Mouse (Mus musculus) CD4-positive helper T cell, adult 2 months (primary cell): Measurements from ENCODE around the gene Cacng1.

ENCODE experiments used
- DNase-seq: peaks from one replicate; pipeline ENCODE4 v3.0.0-alpha.2; 2012; ENCODE audit warnings: low read depth, missing footprints, low spot score

Cacng1 gene

DNA sequence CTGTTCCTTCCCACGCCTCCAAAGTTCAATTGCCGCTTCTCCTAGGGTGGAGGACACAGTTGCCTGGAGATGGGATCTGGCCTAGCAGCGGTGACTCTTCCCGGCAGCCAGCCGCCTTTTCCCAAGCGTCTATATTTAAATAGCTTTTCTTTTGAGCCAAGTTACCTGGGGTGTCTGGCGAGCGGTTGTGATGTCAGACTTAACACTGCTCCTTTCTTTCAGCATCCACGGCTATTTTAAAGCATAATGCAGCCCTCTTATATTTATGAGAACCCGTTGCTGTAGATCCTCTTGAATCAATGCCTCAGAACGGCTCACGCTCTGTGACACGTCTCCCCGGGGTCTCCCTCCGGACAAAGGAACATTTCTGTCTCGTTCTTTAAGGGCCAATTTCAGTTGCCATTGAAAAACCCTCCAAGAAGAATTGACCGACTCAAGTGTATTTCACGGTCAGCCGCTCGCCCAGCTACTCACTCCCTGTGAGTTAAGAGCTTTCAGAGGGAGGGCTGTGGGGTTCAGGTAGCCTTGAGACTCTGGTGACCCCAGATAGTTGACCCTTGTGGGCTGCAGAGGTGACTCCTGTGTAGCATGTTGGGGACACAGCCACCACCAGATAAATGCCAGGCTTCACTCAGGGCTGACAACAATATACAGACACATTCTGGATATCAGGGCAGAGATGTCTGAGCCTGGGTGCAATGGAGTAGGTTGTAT is 8.3 kb downstream of the Cacng1 start:
- DNase-seq, result no peak

DNA sequence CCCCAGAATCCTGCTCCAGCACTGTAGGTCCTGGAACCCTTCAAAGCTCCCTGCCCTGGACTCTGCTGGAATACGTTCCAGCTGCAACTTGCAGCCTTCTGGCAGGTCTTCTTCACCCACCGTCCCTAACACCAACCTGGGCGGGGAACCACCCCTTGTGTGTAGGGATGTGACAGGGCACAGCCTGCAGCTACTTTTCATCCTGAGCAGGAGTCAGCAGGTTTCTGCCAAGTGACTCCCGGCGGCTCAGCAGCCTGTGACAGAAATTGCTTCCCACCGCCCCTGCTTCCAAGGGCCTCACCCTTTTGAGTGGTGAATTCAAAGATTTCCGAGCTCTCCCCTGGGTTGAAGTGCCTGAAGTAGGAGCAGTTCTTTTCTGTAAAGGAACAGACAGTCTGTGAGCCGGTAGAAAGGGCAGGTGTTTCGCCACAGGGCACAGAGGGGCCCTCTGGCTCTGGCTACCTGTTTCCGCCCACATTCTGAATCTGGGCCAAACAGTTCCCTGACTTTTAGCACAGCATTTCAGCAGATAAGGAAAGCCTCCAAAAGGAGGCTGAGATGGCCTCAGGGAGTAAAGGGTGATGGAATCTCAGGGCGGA is 10.7 kb downstream of the Cacng1 start:
- DNase-seq, result no peak

GRCm38 (mm10) chr11:107705060-107705459 is 11.3 kb downstream of the Cacng1 start:
- no peak for DNase-seq

GRCm38 (mm10) chr11:107703272-107704134 is 12.8 kb downstream of the Cacng1 start:
- no peak for DNase-seq

- DNase-seq, result no peak
Observed at GRCm38 (mm10) chr11:107699967-107700366, 16.4 kb downstream of the Cacng1 start.

DNA sequence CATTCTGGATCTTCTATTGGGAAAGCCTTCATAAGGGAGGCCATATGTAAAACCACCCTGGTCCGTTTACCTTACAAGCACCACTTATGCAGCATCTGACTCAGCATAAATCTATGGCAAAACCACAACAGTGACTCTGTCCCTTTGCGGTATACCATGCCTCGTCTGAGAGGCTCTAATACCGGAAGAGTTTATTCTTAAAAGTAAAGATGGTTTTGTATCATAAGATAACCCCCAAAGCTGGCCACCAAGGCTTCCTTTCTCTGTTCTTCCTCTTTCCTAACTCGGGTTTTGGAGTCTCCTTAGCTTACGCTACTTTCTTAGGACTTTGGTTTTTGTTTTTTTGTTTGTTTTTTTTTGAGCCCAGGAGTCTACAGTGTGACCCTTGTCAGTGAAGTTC is 23.0 kb downstream of the Cacng1 start:
- DNase-seq, result peak; percentile 49

GRCm38 (mm10) chr11:107691569-107691968 is 24.8 kb downstream of the Cacng1 start:
- no peak for DNase-seq

DNA sequence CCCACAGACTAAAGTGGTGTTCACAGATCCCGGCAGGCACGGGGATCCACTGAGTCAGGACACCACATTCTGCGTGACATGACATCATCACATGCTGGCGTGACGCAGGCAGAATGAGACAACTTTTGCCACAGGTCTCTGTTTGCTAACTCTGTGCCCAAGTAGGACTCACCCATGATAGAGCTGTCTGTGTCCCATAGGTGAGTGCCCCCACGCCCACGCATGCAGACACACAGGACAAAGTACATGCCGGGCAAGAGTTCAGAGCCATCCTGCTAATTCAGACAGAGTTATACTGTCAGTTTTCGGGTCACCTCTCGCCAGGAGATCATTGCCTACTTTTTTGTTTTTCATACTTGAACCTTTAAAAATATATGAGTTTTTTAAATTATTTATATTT is 27.8 kb downstream of the Cacng1 start:
- DNase-seq, result no peak

DNA sequence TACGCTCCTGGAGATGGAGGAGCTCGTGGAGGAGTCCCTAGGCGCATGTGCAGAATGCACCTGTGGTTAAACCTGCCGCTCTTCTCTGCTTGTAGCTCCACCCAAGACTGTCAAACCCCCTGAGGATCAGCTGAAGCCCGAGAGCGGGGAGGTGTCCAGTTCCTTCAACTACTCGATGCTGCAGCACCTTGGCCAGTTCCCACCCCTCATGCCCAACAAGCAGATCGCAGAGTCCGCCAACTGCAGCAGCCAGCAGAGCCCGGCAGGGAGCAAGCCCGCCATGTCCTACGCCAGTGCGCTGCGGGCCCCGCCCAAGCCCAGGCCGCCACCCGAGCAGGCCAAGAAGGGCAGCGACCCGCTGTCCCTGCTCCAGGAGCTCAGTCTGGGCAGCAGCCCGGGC is 30.0 kb downstream of the Cacng1 start:
- no peak for DNase-seq

- no peak for DNase-seq
Observed at GRCm38 (mm10) chr11:107683544-107684465, 32.5 kb downstream of the Cacng1 start.

- DNase-seq, result no peak
Observed at GRCm38 (mm10) chr11:107682694-107683355, 33.5 kb downstream of the Cacng1 start.

- no peak for DNase-seq
Observed at GRCm38 (mm10) chr11:107676207-107676940, 39.9 kb downstream of the Cacng1 start.

DNA sequence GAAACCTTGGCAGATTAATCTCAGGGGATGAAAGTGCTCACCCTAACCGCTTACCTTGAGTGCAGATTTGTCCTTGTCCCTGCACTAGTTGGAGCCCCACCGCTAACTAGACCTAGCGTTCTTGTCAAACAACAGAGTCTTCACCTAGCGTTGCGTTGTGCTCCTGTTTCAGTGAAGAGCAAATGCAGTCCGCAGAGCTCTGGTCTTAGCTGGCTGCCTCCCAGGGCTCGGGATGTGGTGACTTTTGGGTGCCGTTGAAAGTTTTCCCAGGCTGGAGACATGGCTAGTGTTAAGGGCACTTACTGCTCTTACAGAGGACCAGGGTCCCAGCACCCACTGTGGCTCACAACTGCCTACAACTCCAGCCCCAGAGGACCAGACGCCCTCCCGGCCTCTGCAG is 41.1 kb downstream of the Cacng1 start:
- no peak for DNase-seq

DNA sequence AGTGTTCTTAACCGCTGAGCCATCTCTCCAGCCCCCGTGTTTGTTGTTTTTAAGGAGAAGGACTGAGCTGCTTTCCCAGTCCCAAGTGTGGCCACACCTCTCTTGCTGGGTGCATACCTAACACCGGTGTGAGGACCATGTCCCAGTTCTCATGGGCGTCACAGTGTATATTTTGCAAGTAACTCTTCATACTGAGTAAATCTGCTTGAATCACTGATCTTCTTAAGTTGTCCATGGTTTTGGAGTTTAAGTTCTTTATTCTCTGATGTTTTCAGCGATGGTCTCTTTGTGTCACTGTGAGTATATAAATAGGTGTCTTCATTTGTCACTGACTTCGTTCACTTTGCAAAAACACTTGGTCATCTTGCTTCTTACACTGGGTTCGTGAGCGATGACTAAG is 41.7 kb downstream of the Cacng1 start:
- no peak for DNase-seq

GRCm38 (mm10) chr11:107674006-107674405 is 42.3 kb downstream of the Cacng1 start:
- DNase-seq, result no peak

GRCm38 (mm10) chr11:107668977-107669376 is 47.3 kb downstream of the Cacng1 start:
- no peak for DNase-seq

- peak; percentile 77 for DNase-seq
Observed at GRCm38 (mm10) chr11:107668223-107668622, 48.1 kb downstream of the Cacng1 start.

DNA sequence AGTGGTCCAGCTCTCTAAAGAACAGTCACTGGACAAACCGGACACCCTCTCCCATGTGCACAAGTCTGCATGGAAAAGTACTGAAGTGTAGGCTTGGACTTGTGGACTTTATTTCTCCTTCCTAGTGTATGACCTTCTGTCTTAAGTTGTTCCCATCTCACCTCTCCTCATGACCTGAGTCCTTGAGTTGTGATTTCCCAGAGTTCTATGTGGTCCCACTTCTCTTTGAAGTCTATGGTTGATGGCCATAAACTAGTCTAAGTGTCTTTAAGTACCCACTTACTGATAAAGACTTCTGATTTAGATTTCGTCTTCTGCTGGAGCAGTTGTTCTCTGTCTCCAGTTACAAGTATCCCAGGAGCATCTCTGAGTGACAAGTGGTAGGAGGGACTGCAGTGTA is 48.8 kb downstream of the Cacng1 start:
- no peak for DNase-seq

GRCm38 (mm10) chr11:107662666-107663065 is 53.7 kb downstream of the Cacng1 start:
- no peak for DNase-seq

DNA sequence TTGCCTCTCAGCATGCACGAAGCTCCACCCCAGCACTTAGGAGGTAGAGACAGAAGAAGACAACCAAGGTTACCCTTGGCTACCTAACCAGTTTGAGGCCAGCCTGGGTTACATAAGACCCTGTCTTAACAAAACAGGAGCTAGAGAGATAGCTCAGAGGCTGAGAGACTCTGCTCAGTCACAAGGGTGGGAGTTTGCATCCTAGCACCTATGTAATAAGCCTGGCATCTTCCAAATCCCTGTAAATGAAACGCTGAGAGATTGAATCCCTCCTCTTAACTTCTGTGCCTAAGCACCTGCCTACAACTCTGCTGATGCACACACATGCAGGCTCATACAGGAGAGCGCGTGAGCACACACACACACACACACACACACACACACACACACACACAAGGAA is 55.9 kb downstream of the Cacng1 start:
- DNase-seq, result no peak
